Mouse (Mus musculus): ENCODE measurements around the gene Lrrc8d. TPM values are rescaled to one million over a fixed set of nuclear protein-coding genes. Genes with fewer than 3 reads are reported as not detected.

The Lrrc8d gene
- total and polyA plus RNA-seq, 3 experiments: 11.4 to 258 (median 21.9) TPM

DNA sequence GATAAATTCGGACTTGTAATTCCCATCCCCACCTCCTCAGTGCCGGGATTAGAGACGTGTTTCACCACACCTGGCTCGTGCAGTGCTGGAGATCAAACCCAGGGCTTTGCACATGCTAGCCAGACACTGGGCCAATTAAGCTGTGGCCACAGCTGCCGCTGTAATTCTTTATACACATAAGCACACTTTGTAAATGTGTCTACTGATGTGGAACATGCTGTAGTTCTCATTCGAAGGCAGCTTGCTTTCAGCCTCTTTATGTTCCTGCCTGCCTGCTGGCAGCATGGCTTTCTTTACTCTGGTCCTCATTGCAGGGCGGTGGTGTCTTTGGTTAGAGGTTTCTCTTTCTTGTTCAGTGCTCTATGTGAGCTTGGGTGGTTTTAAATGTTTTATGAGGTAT lies 40.7 kb downstream of the Lrrc8d start:
- TF ChIP-seq CTCF (IDR thresholded peaks at IDR 0.05 in 2 of 3, conservative IDR thresholded peaks at IDR 0.05 in 1 of 3; ENCODE audit: control insufficient read depth in 1 of 3, insufficient read depth in 1 of 3, low read depth in 2 of 3, low read length in 3 of 3, poor library complexity in 1 of 3, severe bottlenecking in 1 of 3) (no peak), MAFK (IDR thresholded peaks at IDR 0.05; ENCODE audit: borderline replicate concordance, low read depth, low read length) (no peak), SMC3 (IDR thresholded peaks at IDR 0.05; ENCODE audit: low read depth, low read length) (no peak)
- Histone ChIP-seq H3K36me3 (ENCODE audit: control insufficient read depth in 1 of 2, insufficient read depth in 2 of 2, low read length in 2 of 2) (peaks cover 13 to 26% of the 10 kb centered on the region in 2 experiments), H3K9ac (ENCODE audit: control insufficient read depth, low read depth, low read length, poor library complexity, severe bottlenecking) (no peak overlapping the region), H3K27ac (ENCODE audit: control insufficient read depth, low read depth, low read length) (no peak overlapping the region), H3K27me3 (ENCODE audit: control insufficient read depth in 1 of 2, insufficient read depth in 2 of 2, low read length in 2 of 2) (no peaks in the 10 kb centered on the region), H3K79me2 (ENCODE audit: control insufficient read depth, insufficient read depth, low read length, poor library complexity) (peaks cover 49% of the 10 kb centered on the region), H3K4me1 (ENCODE audit: control insufficient read depth in 1 of 2, insufficient read depth in 2 of 2, low read length in 2 of 2) (peaks cover 9 to 10% of the 10 kb centered on the region in 2 experiments), H3K4me3 (ENCODE audit: control insufficient read depth in 1 of 2, insufficient read depth in 1 of 2, low read depth in 2 of 2, low read length in 2 of 2) (no peak overlapping the region), H3K9me3 (replicated peaks; ENCODE audit: insufficient read depth, low read length) (no peaks in the 10 kb centered on the region)
- no peak for DNase-seq (ENCODE audit: low read depth, low spot score)

DNA sequence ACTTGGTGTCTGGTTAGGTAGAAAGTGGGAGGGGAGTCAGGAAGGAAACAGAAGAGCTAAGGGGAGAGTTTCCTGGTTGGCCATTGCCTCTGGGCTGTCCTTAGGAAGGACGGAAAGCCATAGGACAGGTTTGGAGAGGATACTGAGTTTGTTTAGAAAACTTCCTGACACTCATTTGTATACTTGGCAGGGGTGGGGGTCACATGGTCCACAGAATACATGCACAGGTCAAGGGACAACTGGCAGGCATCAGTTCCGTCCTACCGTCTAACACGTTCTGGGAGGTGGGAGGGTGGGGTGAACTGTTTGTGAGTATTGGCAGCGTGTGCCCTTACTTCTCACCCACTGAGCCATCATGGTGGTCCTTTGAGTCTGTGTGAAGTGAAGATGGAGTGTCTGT lies 42.9 kb downstream of the Lrrc8d start:
- peaks cover 34% of the 10 kb centered on the region for H3K79me2 ChIP-seq (ENCODE audit: control insufficient read depth, insufficient read depth, low read length, poor library complexity)
- H3K27ac ChIP-seq (ENCODE audit: control insufficient read depth, low read depth, low read length): no peak overlapping the region
- no peak overlapping the region for H3K4me3 ChIP-seq (ENCODE audit: control insufficient read depth in 1 of 2, insufficient read depth in 1 of 2, low read depth in 2 of 2, low read length in 2 of 2)
- DNase-seq (ENCODE audit: low read depth, low spot score): no peak
- no peak overlapping the region for H3K9ac ChIP-seq (ENCODE audit: control insufficient read depth, low read depth, low read length, poor library complexity, severe bottlenecking)
- no peaks in the 10 kb centered on the region for H3K9me3 ChIP-seq (replicated peaks; ENCODE audit: insufficient read depth, low read length)
- H3K36me3 ChIP-seq (ENCODE audit: control insufficient read depth in 1 of 2, insufficient read depth in 2 of 2, low read length in 2 of 2): peaks cover 11 to 16% of the 10 kb centered on the region in 2 experiments
- H3K27me3 ChIP-seq (ENCODE audit: control insufficient read depth in 1 of 2, insufficient read depth in 2 of 2, low read length in 2 of 2): no peaks in the 10 kb centered on the region
- TF ChIP-seq USF1 (IDR thresholded peaks at IDR 0.05; ENCODE audit: low read depth, low read length) (no peak), MXI1 (IDR thresholded peaks at IDR 0.05; ENCODE audit: low read depth, low read length) (no peak), MEF2A (IDR thresholded peaks at IDR 0.05; ENCODE audit: extremely low read depth, insufficient replicate concordance, low read depth, low read length, poor library complexity, severe bottlenecking) (no peak), MYC (IDR thresholded peaks at IDR 0.05; ENCODE audit: low read depth, low read length) (no peak), RAD21 (IDR thresholded peaks at IDR 0.05; ENCODE audit: low read depth, low read length) (no peak), MAX (IDR thresholded peaks at IDR 0.05; ENCODE audit: low read length) (no peak), POLR2AphosphoS5 (IDR thresholded peaks at IDR 0.05; ENCODE audit: borderline replicate concordance, low read depth, low read length) (no peak), ZC3H11A (IDR thresholded peaks at IDR 0.05; ENCODE audit: low read depth, low read length) (no peak), USF2 (IDR thresholded peaks at IDR 0.05; ENCODE audit: borderline replicate concordance in 1 of 2, insufficient read depth in 1 of 2, low read depth in 1 of 2, low read length in 2 of 2) (no peak), SIN3A (IDR thresholded peaks at IDR 0.05; ENCODE audit: low read length) (no peak), ZKSCAN1 (IDR thresholded peaks at IDR 0.05; ENCODE audit: low read depth, low read length) (no peak), ETS1 (IDR thresholded peaks at IDR 0.05; ENCODE audit: low read depth, low read length) (no peak), UBTF (IDR thresholded peaks at IDR 0.05; ENCODE audit: borderline replicate concordance, insufficient read depth, low read depth, low read length) (no peak)
- no peaks in the 10 kb centered on the region; a peak in 3 of 4 replicates for H3K4me1 ChIP-seq (ENCODE audit: control insufficient read depth in 1 of 2, insufficient read depth in 2 of 2, low read length in 2 of 2)

Measured in MEL (cell line).